Mouse (Mus musculus) mouse embryonic stem cell (cell line): ENCODE data around the gene Nudt22.

Experiments used
- in situ Hi-C, 2 experiments: fragments of 300-500 bp; cut with MboI; formaldehyde crosslinking; loops; 1 replicate in 1 of 2; 3 replicates in 1 of 2; pipeline ENCODE4 v1.14.3; 2019 to 2020; ENCODE audit warnings: low sequenced_read_pairs in 2 of 2, low pct_unique_long_range_greater_than_20kb in 1 of 2, mixed read lengths in 1 of 2; ENCODE audit not compliant: unreplicated experiment in 1 of 2

The Nudt22 gene

DNA sequence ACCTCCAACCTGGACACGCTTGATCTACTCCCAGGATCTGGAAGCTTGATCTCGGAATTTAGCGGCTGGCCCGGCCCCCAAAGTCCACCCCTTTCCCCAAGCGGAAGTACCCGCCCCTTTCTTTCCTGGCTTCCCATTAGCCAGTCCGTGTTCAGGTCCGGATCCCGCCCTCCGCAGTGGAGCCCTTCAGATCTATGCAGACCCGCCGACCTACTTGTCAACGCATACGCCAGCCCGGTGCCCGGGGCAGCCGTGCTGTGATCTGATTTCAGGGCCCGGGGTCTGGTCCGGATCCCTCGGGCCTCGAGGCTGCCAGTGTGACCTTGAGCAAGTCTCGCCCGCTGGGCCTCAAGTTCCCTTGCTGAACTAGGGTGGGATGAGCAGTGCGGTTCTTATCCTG, at the start of gene Nudt22, which contains the start of gene Trpt1:
Nudt22 (minus strand) TSS at position 112 of the 400 bp plus-strand sequence.
Trpt1 (plus strand) TSS at position 126 of the 400 bp plus-strand sequence.
- in situ Hi-C loops: no loop called here

DNA sequence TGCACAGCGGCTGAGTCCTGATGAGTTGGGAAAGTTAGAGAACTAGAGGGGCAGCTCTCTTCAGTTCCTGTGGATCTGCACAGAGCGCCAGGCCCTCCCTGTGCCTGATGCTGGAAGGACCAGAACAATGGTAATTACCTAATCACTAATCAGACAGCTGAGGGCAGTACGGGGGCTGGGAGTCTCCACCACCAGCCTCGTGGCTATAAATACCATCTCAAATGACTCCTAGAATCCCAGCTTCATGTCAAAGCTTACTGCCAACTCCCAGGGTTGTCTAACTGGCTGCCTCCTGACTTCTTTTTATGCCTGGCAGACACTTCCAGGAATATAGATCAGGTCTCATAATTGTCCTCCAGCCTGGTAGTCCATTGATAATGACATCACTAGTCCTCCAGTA, 48.8 kb upstream of the Nudt22 start:
- in situ Hi-C loops: no loop called here

DNA sequence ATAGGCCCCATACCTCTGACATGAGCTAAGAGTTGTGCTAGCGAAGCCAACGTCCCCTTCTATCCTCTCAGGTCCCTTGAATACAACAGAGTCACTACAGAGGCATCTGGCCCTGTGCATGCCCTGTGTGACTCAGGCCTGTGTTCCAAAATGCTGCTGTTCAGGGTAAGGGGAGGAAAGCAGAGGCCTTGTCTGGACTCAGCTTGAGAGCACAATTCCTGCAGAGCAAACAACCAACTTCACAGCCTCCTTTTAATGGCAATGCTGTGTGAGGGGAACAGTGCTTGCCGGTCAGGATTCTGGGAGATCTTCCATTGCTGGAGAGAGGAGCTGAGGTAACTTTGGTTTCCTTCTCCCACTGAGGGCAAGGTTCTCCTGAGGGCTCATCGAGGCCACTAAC, 48.4 kb upstream of the Nudt22 start:
- in situ Hi-C loops: no loop called here

DNA sequence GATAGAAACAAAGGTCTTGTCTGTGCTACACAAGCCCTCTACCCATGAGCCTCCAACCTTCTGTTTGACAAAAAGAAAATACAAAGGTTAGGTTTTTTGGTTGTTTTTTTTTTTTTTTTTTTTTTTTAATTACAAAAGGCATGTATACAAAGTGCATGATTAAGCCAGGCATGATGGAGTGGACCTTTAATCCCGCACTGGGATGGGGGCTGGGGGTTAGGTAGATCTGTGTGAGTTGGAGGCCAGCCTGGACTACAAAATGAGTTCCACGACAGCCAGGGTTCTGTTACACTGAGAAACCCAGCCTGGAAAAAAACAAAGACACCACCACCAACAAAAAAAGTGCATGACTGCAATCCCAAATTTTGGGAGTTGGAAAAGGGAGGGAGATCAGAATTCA, 45.3 kb upstream of the Nudt22 start:
- in situ Hi-C loops: no loop called here

DNA sequence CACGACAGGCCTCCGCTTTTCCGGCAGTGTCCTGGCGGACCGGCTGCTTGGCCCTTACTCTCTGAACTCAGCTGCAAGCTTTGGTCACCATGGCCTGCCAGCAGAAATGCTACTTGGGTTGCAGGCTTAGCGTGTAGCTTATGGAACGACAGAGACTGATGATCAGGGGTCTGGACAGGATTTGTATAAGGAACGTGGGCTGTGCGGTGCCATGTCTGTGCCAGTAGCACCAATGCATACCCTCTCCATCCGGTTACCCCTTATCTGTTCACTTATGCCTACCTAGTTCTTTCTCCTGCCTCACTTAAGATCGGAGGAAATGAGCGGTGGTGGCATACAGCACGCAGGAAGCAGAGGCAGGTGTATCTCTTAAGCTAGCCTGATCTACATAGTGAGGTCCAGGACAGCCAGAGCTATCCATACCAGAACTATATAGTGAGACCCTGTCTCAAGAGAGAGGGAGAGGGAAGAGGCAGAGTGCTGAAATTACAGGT, 44.8 kb upstream of the Nudt22 start:
- in situ Hi-C loops: no loop called here

DNA sequence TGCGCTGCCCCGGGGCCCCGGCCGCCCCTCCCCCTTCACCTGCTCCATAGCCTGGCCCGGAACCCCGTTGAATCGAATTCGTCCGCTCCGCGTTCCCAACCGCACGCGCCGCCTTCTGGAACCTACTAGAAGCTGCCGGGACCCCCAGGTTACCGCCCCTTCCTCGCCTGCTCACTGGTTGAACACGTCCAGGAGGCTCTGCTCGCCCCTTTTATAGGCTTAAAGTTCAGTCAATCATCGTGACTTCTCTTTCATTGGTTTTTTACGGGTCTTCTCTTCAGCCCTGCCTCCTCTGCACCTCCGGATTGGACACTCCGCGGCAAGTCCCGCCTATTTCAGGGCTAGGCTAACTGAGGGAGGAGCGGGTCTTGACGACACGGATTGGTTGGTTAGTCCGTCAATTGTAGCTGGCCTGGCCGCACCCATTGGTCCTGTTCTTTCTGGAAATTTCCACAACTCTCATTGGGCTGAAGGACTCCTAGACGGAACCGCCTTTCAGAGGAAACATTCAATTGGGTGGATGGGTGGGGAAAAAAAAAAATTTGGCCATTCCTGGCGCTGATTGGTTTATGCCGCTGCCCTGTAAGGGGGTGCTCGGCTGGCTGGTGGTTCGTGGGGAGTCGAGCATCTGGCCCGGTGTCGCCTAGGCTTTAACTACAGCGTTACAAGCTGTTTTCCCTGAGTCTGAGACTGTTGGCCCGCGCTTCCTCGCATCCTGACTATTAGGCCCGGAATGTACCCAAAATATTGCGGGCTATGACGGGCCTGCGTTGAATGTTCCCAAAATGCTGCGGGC, 44.1 kb upstream of the Nudt22 start, which contains the start of gene Stip1:
Stip1 (minus strand) TSS at position 127 of the 796 bp plus-strand sequence.
- in situ Hi-C loops: no loop called here

DNA sequence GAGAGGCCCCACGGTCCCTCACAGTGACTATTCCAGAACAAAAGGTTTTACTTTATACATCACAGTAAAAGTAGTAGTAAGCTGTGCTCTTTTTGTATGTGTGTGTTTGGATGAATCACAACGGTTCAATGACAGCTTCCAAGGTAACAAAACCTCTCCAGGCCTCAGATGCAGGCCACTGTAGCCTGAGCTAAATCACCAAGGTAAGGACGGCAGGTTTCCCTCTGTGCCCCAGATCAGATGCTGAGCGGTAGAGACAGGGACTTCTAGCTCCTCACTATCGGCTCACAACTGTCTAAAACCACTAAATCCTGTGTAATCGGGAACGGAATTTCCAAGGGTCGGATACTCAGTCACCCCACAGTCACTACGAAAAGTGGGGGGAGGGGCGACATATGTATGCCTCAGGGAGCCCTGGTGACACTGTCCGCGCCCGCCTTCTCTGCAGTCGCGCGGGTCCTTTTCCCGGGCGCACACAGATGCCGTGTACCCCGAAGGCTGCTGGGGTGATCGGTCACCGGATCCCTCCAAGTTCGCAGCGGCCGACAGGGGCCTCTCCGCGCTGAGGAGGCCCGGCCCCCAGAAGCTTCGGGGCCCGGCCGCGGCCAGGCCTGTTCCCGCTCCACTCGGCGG, 43.3 kb upstream of the Nudt22 start:
- in situ Hi-C loops: no loop called here

DNA sequence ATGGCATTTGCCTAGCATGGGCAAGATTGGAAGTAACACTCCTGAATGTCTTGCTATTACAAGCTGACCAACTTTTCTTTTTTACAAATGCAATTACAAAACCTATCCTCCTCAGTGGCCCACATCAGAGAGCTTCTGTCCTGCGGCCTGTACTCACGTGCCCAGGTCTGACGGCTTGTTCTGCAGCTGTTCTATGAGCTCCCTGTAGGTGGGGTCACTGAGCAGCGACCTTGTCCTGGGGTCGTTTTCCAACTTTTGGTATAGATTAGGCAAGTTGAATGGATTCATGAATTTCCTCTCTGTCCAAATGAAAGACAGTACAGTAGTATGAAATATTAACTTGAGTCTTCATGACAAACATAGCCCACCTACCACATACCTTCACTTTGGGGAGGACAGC, 38.1 kb upstream of the Nudt22 start:
- in situ Hi-C loops: no loop called here

DNA sequence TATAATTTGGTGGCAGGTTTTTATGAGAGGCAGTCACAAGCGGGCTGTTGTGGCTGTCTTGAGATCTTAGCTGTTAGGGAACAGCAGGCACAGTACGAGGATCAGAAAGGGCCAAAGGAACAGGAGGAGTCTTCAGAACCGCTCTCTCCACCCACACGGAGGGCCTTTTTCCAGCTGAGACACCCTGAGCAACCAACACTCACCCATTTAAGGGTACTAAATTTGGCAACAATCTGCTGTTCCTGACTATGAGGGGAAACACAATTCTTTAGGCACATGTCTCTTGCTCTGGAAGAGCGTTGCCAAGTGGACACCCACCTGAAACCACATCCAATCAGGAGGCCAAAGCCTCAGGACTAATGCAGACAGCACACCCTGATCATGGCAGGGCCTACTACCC, 33.6 kb upstream of the Nudt22 start:
- in situ Hi-C loops: no loop called here

DNA sequence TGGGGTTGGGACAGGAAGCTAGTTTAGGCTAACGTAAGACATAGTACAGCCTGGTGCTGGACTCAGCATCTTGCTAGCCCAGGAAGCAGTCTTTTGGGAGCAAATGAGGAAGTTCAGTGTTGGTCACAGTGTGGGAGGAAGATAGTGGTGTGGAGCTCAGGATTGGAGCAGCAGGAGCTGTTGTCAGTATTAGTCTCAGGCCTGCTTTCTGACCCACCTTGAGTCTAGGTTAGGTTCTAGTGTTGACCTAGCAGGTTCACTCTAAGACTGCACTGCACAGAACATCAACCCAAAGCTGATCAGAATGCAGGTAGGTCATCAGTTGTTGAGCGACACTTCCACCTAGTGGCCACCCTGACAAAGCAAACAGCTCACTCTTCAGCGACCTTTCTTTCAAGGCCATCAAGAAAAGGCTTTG, 24.3 kb upstream of the Nudt22 start:
- in situ Hi-C loops: no loop called here

DNA sequence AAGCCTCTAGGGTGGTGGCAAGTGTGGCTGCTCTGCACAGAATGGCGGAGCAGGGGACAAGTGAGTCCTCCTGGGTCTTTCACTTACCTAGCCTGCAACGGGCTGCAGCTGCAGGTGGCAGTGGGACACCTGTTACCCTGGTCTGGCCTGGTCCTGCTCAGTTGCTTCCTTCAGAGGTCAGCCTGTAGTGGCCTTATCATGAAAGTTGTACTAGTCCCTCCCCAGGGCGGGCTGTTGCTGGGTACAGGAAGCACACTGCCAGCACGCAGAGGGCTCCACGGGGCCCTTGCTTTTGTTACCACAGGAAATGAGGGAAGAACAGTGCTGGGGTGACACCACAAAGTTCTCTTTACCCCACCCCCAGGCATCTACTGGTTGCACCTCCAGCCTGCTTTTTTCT, 23.3 kb upstream of the Nudt22 start, which contains the start of gene Fermt3:
Fermt3 (minus strand) TSS at position 279 of the 400 bp plus-strand sequence.
- in situ Hi-C loops: no loop called here

DNA sequence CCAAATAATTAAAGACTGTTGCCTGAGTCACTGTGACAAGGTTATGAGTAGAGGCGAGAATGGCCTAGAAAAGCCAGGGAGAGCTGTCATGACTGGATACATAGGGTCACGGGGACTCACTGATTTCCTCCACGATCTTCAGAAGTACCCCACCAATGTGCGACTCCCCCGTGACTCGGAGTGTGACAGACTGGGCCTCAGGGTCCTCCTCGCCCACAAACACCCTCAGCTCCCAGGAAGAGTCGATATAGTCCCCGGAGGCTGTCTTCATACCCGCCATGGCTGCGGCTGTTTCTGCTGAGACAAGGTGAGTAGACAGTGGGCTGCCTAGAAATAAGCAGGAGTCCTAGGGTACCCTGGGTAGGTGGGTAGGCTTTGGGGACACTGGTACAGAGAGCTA, 22.6 kb upstream of the Nudt22 start:
- in situ Hi-C loops: no loop called here

DNA sequence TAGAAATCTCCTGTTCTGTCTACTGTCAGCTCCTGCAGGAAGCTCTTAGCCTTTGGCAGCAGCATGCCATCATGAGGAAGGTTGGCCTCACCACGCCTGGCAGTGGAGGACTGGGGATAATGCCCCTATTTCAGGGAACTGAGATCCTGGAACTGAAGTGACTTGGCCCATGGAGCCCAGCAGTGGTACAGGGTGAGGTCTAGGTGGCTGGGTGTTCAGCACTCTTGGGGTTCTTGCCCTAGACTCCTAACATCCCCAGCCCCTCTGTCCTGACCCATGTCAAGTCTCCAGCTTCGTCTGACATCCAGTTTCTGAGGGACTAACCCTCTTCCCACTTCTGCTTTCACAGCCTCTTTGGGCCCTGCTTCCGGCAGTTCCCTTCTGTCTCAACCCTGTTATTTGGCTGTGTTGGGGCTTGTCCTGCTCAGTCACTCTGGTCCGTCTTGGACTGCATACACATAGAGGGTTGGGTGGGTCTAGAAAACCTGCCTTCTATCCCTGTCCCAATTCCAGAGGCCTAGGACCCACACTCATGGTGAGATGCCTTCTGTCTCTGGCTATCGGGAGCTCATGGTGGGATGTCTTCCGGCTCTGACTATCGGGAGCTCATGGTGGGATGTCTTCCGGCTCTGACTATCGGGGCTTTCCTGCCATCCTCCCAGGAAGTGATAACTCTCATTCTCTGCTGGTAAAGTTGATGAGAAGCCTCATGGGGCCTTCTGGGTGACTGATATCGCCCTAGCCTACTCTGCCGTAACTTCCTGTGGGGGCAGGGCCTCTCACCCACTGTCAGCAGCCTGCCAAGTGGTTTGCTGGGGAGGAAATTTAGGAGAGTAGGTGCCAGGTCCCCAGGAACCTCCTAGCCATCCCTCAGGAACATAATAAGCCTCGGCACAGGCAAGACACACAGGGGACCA, 21.9 kb upstream of the Nudt22 start:
- in situ Hi-C loops: no loop called here

DNA sequence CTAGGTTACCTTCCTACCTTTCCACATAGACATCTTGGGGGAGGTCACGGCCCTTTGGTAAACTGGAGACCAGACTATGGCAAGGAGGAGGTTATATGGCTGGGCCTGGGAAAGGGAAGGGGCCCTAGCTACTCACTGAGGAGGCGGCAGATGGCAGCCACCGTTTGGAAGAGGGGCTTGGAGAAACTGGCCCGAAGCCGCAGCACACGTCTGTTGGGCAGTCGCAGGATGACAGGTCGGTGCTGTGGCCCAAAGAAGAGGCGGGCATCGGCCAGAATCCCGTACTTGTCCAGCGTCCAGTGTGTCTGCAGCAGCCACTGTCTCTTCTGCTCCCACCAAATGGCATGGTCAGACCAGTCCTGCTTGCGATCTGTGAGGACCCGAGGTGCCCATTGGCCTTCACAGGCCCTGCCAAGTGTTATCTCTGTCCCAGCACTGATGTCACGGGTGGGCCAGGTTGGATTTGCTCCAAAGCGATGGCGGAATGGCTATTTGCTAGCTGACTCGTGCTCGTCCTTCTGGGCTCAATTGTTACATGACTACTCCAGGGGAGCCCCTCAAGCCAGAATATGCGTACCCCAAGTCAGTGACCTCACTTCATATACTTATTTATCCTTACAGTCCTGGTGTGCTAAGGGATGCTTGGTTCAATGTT, 18.7 kb upstream of the Nudt22 start:
- in situ Hi-C loops: no loop called here

DNA sequence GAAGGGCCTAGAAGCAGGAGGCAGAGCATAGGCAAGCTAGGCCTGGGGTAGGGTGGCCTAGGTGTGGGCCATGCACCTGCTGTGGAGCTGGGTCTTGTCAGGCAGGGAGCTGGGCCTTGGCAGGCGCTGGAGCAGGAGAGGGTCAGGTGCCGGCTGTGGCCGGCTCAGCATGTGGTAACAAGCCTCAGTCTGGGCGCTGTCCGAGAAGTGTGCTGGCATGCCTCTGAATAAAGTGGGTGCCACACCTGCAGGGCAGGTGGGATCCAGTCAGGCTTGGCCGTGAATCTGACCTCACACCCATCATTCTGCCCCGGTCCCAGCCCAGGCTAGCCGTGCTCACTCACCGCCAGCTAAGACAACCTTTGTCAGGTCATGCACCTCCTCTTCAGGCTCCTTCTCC, 18.1 kb upstream of the Nudt22 start:
- in situ Hi-C loops: no loop called here

DNA sequence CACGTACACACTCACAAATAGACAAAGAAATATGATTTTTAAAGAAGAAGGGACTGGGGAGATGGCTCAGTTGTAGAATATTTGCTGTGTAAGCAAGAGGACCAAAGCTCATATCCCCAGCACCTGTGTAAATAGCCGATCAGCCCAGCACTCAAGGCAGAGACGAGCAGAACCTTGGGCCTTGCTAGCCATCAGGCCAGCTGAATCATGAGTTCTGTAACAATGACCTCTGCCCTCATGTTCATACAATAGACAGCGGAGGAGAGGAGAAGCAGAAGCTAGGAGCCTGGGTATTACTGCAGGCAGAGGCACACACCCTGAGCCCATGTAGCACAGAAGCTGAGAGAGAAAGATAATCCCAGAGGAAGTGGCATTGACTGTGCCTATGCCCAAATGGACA, 16.5 kb upstream of the Nudt22 start:
- in situ Hi-C loops: no loop called here

DNA sequence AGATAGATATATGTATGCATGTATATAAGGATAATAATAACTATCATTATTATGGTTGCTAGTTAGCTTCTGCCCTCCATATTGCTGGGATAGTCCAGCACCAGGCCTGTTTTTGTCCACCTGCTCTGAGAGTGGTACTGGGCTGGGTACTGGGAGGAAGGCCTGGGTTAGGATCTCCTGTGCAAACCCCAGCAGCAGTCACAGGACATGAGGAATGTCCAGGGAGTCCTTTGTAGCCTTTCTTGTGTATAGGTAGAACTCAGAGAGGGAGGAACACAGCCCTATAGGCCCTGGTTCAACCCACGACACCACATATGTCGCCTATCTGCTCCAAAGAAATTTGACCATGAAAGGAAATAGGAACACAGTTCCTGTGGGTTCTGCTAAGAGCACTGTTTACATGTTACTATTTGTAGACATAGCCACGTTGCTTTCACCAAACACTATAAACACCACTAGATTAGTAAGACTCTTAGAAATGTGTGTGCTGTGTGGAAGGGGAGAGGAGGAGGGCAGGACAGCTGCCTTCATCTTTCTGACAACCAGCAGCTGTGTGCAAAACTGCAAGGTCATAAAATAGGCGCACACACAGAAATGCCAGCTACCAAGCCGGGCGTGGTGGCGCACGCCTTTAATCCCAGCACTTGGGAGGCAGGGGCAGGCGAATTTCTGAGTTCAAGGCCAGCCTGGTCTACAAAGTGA, 11.1 kb upstream of the Nudt22 start:
- in situ Hi-C loops: no loop called here
